Mouse (Mus musculus) layer of hippocampus, postnatal 14 days (tissue): ENCODE measurements around the gene Baiap2l1. TPM values are rescaled to one million over a fixed set of nuclear protein-coding genes. Genes with fewer than 3 reads are reported as not detected.
A peak's percentile ranks its signal among the peaks of the same experiment; 100 is the strongest.
"Not testable (repeated sequence)": the region's sequence is repeated elsewhere in the genome, so short reads cannot be mapped to it uniquely, and the experiment has no call there.

ENCODE experiments used
- DNase-seq, 2 experiments: peaks; one replicate each; pipeline ENCODE4 v3.0.0; 2021 to 2022; ENCODE audit warnings: low spot score in 2 of 2, mixed read lengths in 1 of 2
- total RNA-seq, 2 experiments: library from RNA; stranded (reverse); gene quantifications; 2 replicates each; pipeline ENCODE4 v1.2.3; 2021

Baiap2l1 gene
- total RNA-seq, 2 experiments from 2014 or later = 0.57 to 1.4 TPM

DNA sequence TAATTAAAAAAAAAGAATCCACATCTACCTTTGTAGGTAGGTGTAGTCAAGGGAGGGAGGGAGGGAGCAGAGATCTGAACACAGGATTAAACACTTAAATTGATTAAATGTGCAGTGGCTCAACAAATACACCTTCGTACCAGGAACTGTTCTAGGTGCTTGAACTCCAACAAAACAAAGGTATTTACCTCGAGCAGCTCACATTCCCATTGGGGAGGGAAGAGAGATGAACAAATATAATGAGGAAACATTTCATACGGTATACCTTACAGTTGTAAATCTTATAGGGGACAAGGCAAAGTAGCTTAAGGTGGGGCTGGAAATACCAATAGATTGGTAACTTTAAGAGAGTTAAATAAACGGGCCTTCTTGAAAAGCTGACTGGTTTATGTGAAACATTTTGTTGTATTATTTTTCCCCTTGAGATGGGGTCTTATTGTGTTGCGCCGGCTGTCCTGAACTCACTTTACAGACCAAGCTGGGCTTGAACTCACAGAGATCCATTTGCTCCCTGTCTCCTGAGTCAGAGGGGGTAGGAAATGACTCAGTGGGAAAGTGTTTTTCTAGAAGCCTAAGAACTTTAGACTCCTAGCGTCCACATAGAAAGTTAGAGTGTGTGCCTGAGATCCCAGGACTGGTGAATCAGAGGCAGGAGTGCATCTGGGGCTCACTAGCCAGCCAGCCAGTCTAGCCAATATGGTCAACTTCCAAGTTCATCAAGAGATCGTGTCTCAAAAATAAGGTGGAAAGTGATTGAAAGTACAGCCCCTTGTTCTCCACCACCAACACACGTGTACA is 5.5 kb downstream of the Baiap2l1 start:
- DNase-seq = no peak

DNA sequence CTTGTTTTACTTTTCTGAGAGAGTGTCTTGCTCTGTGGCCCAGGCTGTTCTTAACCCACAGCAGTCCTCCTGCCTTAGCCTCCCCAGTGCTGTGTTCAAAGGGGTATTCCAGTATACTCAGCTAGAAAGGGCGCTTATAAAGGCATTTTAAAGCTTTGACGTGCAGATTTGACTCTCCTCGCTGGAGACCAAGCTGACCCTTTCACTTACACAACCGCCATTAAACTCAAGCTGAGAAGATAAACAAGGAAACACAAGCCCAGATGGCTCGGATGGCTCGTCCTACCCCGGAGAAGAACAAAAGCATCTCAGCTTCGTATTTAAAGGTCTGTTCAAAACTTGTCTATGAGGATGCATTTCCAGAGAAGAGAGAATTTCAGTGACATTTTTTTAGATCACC is 6.7 kb downstream of the Baiap2l1 start:
- DNase-seq = no peak

DNA sequence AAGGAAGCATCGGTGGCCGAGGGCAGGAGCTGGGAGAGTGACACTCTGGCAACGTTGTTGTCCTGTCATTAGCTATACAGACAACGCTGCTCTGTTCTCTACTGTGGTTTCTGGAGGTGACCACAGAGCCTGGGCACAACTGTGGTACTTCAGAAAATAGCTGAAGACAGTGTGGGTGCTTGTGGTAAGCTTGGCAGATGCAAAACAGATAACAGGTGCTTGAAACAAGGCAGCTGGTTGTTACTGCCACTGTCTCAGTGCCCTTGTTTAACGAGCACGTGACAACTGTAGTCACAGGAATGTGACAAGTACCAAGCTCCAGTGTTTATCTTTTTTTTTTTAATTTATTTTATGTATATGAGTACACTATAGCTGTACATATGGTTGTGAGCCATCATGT is 13.3 kb downstream of the Baiap2l1 start:
- no peak for DNase-seq

DNA sequence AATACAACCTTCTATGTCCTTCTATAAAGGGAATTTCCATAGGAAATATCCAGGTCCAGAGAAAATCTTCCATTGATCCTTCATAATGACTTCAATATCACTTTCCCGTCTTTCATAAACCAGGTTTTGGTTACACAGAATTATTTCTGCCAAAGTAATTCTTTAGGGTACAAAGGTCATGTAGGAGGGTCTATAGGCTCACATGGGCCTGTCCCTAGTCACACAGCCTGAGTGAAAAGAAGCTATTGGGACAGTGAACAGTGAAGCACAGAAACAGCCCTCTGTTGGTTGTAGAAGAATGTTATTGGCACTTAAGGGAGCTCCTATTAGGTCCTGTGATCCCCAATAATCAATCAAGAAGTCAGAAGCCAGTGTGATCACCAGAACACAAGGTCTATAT is 16.8 kb downstream of the Baiap2l1 start:
- no peak for DNase-seq

DNA sequence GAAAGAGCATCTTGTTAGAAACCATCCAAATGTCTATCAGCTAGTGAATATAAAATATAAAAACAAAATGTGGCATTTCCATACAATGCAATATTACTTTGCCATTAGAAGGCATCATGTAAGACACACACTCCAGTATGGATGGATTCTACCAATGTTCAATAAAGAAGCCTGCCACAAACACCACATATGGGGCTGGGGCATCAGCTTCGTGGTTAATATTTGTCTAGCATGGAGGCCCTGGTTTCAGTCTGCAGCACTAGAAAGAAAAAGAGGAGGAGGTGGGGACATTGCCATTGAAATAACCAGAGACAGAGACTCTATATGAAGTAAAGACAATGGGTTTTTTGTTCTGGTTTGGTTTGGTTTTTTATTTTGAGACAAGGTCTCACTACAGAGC is 19.1 kb downstream of the Baiap2l1 start:
- DNase-seq = no peak

DNA sequence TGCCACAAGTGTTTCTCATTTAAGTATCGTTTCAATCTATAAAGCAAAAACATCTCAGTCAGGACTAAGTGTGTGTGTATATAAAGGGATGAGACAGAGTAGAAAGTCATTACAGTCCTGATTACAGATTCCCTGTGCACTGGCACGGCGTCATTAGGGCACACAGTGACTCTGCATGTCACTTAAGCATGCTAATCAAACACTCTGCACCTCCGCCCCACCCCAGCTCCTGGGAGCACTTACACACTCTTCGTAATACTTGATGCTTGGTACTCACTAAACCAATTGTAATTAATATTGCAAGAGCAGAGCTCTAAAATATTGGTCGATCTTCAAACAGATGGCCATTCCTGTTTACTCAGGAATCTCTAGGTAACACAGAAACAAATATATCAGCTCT is 22.6 kb downstream of the Baiap2l1 start:
- DNase-seq = not testable (repeated sequence)

DNA sequence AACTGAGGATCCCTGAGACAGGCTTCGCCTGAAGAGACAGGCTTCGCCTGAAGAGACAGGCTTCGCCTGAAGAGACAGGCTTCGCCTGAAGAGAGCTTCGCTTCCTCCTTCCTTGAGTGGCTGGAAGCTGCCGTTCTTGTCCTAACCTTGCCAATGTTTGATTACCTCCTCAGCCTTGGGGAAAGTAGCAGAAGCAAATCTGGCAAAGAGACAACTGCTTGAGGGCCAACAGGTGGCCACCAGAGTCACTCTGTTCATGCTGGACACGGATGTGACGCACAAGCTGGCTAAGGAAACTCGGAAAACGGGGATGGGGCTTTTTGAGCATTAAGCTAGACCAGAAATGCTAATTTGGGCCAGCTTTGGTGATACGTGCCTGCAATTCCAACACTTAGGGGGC is 23.9 kb downstream of the Baiap2l1 start:
- no peak for DNase-seq

DNA sequence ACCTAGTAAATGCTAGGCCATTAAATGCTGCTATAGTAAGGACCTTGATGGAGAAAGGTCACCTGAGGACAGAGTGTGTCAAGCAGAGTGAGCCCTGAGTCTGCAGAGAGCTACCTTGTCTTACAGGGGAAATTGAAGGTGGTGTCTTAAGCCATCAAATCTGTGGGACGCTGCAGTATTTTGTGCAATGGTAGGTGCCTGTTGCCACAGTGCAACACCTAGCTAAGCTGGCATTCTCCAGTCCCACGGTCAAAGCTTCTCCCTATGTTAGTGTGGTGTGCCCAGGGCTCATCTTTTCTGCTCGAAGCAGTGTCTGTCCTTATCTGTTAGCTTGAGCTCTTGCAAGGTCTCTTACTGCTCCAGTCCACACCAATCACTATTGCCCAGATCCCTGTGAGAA is 35.2 kb downstream of the Baiap2l1 start:
- DNase-seq = no peak

DNA sequence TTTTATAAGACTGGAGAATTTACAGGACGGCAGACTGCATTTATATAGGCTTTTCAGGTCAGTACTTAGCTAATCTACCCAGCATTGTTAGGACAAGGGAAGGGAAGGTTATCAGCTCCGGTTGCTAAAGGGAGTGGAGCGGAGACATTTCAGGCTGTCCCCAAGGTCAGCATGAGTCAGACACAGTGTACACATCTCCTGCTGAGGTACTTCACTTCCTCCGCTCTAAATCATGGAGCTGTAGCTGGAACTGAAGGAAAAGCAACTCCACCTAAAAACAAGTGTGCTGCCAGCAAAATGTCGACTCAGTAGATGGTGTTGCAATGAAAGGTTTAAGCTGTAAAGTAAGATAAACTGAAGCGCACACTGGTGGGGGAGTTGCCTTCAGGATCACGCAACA is 36.2 kb downstream of the Baiap2l1 start:
- no peak for DNase-seq

DNA sequence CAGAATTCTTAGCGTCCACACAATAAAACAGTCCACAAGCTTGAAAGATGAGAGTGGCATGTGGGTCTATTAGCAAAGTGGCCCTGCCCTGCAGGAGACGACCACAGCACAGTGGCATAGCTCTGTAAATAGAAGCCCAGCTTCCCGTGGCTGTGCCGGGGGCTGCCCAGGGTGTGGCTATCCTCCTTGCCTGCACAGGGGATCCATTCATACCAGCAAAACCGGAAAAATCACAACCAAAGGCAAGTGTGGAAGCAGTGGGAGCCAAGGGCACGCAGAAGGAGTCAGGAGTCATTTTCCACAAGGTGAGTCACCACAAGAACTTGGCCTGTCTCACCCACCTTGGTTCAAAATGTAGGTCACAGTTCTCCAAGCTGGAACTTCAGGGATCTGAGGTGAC is 39.6 kb downstream of the Baiap2l1 start:
- DNase-seq = no peak

DNA sequence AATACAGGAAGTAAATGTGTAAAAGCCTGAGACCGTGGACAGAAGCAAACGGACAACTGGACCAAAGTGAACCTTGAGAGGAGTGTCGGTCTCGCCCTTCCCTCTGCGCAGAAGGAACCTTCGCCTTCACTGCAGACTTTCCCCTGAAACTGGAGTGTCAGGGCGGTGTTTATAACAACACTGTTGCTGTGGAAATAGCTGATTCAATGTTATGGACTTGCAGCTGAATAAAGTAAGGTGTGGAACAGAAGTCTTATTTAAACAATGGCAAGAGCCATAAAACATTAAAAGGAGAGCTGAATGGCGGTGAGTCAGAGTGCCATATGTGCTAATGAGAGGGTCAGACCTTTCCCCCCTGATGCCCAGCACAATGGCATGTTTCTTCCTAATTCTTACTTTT is 40.5 kb downstream of the Baiap2l1 start:
- no peak for DNase-seq

DNA sequence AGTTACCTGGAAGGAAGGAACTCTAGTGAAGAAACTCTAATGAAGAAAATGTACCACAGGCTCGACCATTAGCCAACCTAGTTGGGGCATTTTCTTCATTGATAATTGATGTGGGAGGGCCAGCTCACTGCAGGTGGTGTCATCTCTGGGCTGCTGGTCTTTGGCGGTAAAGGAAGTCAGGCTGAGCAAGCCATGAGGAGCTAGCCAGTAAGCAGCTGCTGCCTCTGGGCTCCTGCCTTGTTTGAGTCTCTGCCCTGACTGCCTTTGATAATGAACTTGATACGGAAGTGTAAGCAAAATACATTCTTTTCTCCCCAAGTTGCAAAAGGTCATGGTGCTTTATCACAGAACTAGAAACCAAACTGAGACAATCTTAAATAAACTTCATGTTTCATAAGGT is 41.5 kb downstream of the Baiap2l1 start:
- no peak for DNase-seq

DNA sequence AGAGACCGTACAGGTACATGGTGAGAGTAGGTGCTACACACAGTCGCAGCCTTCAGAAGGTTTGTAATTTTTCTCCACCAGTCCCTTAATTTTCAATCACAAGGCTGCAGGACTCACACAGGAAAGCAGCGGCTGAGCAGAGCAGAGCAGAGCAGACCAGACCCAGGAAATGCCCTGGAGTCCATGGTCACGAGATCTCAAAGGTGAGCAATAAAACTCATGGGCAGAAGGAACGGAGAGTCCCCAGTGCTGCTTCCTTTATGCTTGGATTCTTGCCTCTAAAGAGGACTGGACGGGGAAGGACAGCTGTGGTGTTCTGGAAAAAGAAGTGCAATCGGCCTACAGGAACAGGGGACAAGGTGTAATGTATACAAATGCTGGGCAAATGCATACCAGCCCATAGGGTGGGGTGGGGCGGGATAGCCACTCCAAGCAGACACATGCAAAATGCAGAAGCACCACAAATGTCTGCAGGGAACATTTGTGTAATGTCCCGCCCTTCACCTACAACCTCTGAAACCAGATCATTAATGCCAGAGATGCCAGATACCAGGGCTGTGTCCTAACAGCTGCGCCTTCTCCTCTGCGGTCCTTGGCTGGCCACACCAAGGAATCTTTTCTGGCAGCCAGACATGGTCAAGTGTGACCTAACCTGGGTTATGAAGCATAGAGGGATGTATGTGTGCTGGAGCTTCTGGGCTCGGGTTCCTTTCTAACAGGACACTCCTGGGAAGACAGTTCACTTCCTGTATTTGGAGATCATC is 43.0 kb downstream of the Baiap2l1 start:
- no peak for DNase-seq

DNA sequence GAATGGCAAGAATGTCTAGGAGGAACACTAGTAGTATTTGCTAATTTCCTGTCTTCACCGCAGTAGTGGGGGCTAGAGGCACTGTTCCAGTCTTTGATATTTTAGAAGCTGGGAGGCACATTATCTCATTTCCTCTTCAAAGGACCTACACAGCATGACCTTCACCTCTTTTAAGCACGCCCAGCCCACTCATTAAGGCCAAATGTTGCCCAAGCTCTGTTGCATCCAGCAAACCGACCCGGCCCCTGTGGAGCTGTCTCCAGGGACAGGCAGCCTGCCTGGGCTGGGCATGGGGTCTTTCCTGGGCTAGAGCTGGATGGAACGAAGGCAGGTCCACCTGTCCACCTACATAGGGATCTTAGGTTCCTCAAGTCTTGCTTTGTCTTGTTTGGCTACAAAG is 44.6 kb downstream of the Baiap2l1 start:
- no peak for DNase-seq

DNA sequence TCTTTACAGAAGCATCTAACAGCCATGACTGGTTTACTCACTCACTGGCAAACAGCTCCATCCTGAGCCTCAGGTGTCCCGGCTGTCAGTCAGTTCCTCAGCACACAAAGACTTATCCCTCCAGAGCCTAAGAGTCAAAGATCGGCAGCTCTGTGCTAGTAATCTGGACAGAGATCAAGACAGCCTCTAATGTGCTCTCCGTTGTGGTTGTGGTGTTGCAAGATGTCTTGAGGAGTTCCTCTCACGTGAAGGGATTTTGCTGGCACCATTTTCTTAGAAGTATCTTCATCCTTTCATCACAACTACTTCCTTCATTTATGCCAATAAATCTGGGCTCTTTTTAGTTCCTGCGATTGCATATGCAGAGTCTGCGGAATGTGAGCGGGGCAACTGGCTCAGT is 45.7 kb downstream of the Baiap2l1 start:
- no peak for DNase-seq

DNA sequence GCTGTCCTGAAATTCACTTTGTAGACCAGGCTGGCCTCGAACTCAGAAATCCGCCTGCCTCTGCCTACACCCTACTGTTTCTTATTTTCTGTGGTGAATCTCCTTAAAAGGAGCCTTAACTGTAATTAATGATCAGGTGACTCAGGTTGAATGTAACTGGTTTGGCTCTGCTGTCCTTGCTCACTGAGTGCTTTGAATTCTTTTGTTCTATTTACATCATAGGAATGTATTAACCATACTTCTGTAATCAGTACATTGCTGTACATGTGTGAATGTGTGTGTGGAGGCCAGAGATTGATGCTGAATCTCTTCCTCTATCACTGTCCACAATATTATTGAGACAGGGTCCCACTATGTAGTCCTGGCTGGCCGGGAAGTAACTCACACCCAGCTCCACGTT is 49.0 kb downstream of the Baiap2l1 start:
- DNase-seq = no peak

DNA sequence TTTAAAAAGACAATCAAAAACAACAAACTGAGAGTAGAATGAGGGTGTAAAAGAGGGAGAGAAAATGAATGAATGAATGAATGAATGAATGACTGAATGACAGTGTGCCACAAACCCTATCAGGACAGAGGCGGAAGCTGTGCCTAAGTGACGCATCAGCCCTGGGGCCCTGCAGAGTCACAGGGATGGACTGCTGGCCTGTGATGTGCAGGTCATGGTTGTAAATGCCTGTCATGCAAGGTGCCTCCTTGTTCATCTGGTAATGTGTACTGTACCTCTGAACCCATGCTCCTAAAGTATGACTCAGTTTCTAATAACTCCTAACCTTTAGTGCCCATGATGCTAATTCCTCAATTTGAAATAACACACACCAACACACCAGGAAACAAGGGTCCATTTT is 54.8 kb downstream of the Baiap2l1 start:
- no peak for DNase-seq

DNA sequence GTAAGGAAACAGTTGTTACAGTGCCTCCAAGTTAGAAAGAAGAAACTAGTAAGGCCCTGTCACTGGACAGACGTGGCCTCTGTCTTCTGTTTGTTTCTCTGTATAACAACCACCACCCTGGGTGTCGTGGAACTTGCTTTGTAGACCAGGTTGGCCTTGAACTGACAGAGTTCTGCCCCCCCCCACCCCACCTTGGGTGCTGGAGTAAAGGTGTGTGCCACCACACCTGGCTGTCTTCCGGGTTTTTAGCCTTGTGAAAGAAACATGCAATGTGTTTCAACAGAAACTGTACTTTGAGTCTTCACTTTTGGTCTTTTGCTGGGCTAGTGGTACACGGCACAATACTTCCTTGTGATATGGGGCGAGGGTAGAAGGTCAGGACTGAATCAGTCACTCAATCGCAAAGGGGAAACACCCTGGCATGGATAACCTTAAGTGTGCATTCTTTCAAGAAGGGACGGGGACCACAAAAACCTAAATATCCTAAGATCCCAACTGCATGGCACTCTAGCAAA is 61.8 kb downstream of the Baiap2l1 start:
- no peak for DNase-seq

DNA sequence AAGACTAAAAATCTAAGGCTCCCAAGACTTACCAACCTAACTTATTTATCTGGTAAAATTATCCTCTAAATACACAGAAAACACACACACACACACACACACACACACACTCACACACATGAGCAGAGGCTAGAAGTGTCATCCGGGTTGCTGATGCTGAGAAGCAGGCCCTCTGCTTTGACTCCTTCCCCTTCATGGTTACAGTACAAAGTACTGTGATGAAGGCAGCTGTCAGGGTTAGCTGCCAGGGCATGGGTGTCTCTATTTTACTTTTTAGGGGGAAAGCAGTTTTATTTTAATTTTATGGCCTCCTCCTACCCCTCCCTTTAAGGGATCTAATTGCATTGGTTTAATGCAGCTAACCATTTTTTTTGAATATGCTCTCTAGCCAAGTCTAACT is 62.6 kb downstream of the Baiap2l1 start:
- DNase-seq = no peak

DNA sequence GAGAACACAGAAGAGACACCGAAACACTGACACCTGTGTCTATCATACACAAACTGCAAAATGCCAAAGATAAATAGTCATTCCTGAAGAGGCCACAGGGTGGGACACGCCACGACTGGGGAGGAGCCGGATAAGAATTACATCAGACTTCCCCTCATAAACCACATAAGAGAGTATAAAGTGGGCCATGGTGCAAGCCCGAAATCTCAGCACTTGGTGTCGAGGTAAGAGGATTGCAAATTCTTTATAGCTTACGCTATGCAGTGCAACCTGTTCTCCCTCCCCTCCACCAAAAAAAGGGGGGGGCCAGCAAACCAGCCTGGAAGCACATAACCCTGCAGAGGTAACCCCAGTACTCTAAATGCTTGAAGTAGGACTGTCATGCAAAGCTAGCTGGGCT is 63.0 kb downstream of the Baiap2l1 start:
- DNase-seq = no peak

DNA sequence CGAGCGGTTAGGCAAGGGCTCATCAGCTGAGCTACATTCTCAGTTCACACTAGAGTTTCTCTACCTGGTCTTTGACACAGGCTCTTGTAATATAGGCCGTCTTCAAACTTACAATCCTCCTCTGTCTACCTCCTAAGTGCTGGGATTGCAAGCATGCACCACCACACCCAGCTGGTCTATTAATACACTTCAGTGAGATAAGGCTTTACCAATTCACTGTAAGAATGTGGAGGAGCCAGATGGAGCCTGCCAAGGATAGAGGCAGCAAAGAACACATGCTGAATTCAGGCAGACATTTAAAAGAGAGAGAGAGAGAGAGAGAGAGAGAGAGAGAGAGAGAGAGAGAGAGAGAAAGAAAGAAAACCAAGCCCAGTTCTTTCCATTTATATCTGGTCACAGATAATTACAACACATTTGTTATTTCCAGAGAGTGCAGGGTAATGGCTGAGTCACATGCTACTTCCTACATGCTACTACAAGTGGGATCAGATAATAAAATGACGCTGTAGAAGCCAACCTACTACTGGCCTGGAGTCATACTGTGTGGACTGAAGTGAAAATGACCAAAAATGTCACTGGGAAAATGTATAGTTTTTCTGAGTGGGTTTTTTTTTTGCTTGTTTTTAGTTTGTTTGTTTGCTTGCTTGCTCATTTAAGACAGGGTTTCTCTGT is 68.0 kb downstream of the Baiap2l1 start:
- peak in 1 of 2 experiments; percentile 29 for DNase-seq

DNA sequence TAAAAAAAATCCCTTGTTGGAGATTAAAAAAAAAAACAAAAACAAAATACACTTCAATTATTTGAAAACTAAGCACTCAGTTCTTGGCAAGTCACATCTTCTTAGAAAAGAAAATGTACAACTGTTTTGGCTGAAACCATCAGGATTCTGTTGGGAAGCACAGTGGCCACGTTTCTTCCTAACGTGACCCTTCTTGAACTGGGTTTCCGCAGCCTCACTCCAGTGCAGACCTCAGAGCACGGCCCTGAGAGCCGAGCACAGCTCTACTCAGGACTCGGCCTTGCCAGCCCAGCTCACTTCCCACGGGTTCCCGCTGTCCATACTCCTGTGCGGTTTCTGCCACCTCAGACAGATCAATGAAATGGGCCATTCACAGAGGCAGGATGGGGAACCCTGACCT is 69.5 kb downstream of the Baiap2l1 start:
- no peak for DNase-seq
